Mouse (Mus musculus) midbrain, embryonic 13.5 days (tissue): ENCODE results near the gene Agrp. TPM values are rescaled to one million over a fixed set of nuclear protein-coding genes. Genes with fewer than 3 reads are reported as not detected.
A peak's percentile ranks its signal among the peaks of the same experiment; 100 is the strongest.

Experiments
- ATAC-seq: fragments of 200-750 bp; cut with Nextera tagmentation; 2 replicates; pipeline ENCODE4 v1.8.0; 2017; ENCODE audit warnings: mild to moderate bottlenecking, moderate TSS enrichment, moderate library complexity
- H3K27ac ChIP-seq: fragments of 300-500 bp; sonication (generic); 2 replicates; pipeline ENCODE4 v1.5.1; 2015; ENCODE audit warnings: inconsistent platforms, mild to moderate bottlenecking, moderate library complexity
- H3K27me3 ChIP-seq: fragments of 300-500 bp; sonication (generic); 2 replicates; pipeline ENCODE4 v1.6.1; 2015; ENCODE audit warnings: mild to moderate bottlenecking, inconsistent platforms
- H3K36me3 ChIP-seq: fragments of 300-500 bp; sonication (generic); 2 replicates; pipeline ENCODE4 v1.6.1; 2015; ENCODE audit warnings: mild to moderate bottlenecking, inconsistent platforms
- H3K4me1 ChIP-seq: fragments of 300-500 bp; sonication (generic); replicated peaks from 2 replicates; pipeline ENCODE4 v1.6.1; 2015; ENCODE audit warnings: inconsistent platforms
- H3K4me2 ChIP-seq: fragments of 300-500 bp; sonication (generic); replicated peaks from 2 replicates; pipeline ENCODE4 v1.6.1; 2015; ENCODE audit warnings: moderate library complexity, mild to moderate bottlenecking, inconsistent platforms
- H3K4me3 ChIP-seq: fragments of 300-500 bp; sonication (generic); replicated peaks from 2 replicates; pipeline ENCODE4 v1.5.1; 2015; ENCODE audit warnings: mild to moderate bottlenecking, inconsistent platforms
- H3K9ac ChIP-seq: fragments of 300-500 bp; sonication (generic); replicated peaks from 2 replicates; pipeline ENCODE4 v1.6.1; 2015; ENCODE audit warnings: mild to moderate bottlenecking, inconsistent platforms
- H3K9me3 ChIP-seq: fragments of 300-500 bp; sonication (generic); 2 replicates; pipeline ENCODE4 v1.6.1; 2016; ENCODE audit warnings: mild to moderate bottlenecking, inconsistent platforms
- WGBS: fragments of 180-500 bp; shearing (Covaris S2); methylation state at CpG from one replicate; pipeline ENCODE4 v1.1.7; 2015; 5-methylcytosine and 5-hydroxymethylcytosine counted together
- polyA plus RNA-seq: library from polyadenylated mRNA; unstranded; fragments of >200 nt; fragmentation: Nextera tagmentation; extraction: Ambion mirVana; gene quantifications from 2 replicates; pipeline ENCODE4 v1.2.1, GENCODE M21; 2015

Gene Agrp
- polyA plus RNA-seq, 1 experiment from 2014 or later, result 1.1 TPM

DNA sequence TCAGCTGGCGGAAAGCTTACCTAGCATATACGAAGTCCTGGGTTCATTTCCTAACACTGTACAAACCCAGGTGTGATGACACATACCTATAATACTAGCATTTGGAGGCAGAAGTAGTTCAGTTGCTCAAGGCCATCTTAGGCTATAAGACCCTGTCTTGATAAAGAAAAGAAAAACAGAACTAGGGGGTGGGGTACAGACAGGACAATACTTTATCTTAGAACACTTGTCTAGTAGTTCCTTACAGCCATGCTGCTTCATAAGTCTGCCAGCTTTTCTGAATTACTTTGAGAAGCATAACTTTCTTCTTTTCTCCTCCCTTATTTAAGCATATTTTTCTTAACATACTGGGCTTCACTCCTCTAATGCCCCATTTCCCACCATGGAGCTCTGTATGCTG is 94.4 kb downstream of the Agrp start:
- Histone ChIP-seq H3K36me3 (peaks cover 31% of the 10 kb centered on the region), H3K27me3 (no peaks in the 10 kb centered on the region), H3K27ac (no peak overlapping the region), H3K9me3 (no peaks in the 10 kb centered on the region), H3K4me1 (peaks cover 16% of the 10 kb centered on the region; the same call in 1 of the 2 replicates), H3K4me3 (no peak overlapping the region), H3K4me2 (no peak overlapping the region), H3K9ac (no peak overlapping the region)
- ATAC-seq, result no peak
- WGBS, result 95% methylated on average over 2 of the region's 2 CpGs

DNA sequence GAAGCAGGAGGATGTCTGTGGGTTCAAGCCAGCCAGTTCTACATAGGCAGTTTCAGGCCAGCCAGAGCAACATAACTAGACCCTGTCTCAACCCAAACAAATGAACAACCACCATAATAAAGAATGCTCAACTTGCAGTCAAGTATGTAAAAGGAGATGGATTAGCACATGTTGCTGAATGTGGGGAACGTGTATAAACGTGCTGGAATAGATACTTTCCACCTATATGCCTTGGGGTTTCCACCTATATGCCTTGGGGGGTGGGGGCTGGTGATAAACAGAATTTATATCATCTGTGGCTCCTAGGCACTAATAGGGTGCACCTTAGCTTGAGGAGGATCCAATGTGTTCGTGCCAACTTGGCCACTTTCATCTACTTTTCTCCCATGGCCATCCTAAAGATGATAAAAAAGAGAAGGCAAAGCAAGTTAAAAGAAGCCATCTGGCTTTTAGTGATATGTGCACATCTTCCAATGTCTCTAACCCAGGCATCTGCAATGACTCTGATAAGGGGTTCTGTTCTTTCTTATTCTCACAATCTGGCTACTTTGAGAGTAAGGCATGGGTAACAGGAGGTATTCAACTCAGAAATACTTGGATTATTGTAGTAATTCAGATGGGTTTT is 95.0 kb downstream of the Agrp start:
- no peak for ATAC-seq
- H3K9ac ChIP-seq, result no peak overlapping the region
- peaks cover 16% of the 10 kb centered on the region; the same call in 1 of the 2 replicates for H3K4me1 ChIP-seq
- H3K4me3 ChIP-seq, result no peak overlapping the region
- WGBS, result 86% methylated on average over 3 of the region's 3 CpGs
- H3K27me3 ChIP-seq, result no peaks in the 10 kb centered on the region
- H3K27ac ChIP-seq, result no peak overlapping the region
- H3K36me3 ChIP-seq, result peaks cover 37% of the 10 kb centered on the region
- no peaks in the 10 kb centered on the region for H3K9me3 ChIP-seq
- no peak overlapping the region for H3K4me2 ChIP-seq

DNA sequence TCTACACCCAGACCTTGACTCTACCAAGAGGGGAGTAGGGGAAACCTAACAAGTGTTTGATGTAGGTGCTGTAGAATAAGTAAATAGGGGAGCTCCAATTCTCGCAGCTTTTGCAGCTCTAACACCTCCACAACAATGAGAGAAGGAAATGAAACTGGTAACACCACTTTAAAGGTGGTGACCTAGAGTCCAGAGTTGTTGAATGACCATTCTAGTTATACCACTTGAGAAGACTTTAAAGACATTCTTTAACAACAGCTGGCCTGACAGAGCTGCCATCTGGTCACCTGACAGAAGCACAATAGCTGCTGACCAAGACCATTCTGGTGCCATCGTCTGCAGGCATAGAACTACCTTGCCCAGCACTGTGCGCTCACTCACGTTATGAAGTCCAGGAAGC is 98.3 kb downstream of the Agrp start:
- Histone ChIP-seq H3K9ac (no peak overlapping the region), H3K4me1 (0 out of 2 replicates have a peak, but pooled peaks cover under 1% of the 10 kb centered on the region), H3K4me3 (no peak overlapping the region), H3K9me3 (no peaks in the 10 kb centered on the region), H3K27me3 (no peaks in the 10 kb centered on the region), H3K36me3 (peaks cover 62% of the 10 kb centered on the region), H3K4me2 (no peak overlapping the region), H3K27ac (no peak overlapping the region)
- WGBS, result 90% methylated on average over 4 of the region's 4 CpGs
- ATAC-seq, result no peak

DNA sequence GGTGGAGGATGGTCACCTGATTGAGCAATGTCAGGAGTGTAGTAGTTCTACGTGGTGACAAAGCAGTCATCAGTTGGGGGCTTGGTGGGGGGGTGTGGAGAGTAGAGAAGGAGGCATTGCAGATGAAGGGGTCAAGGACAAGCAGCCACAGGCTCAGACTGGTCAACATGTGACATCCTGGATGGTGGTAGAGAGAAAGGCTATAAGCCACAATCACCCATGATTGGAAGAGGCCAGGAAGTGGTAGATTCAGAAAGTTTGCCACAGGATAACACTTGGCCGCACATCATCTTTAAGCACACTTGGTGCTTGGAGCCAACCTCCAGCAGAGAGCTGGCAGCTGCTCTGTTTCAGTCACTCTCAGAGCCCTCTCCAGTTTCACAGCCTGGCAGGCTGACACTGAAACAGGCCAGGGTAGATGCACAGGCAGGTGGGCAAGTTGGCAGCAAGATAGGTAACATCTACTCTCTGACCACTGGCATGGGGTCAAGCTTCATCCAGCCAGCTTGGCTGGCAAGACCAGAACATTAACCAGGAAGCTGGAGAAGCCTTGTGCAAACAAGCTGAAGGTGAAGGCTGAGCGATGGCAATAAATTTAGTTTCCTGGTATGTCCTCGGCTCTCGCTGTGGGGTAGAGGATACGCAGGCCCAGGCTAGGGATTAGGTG is 100.0 kb downstream of the Agrp start:
- ATAC-seq, result no peak
- 94% methylated on average over 6 of the region's 6 CpGs for WGBS
- no peak overlapping the region for H3K4me2 ChIP-seq
- peaks cover 8% of the 10 kb centered on the region for H3K4me1 ChIP-seq
- H3K27me3 ChIP-seq, result no peaks in the 10 kb centered on the region
- no peak overlapping the region for H3K9ac ChIP-seq
- no peak overlapping the region for H3K4me3 ChIP-seq
- H3K27ac ChIP-seq, result no peak overlapping the region
- H3K36me3 ChIP-seq, result peaks cover 62% of the 10 kb centered on the region
- no peaks in the 10 kb centered on the region for H3K9me3 ChIP-seq

DNA sequence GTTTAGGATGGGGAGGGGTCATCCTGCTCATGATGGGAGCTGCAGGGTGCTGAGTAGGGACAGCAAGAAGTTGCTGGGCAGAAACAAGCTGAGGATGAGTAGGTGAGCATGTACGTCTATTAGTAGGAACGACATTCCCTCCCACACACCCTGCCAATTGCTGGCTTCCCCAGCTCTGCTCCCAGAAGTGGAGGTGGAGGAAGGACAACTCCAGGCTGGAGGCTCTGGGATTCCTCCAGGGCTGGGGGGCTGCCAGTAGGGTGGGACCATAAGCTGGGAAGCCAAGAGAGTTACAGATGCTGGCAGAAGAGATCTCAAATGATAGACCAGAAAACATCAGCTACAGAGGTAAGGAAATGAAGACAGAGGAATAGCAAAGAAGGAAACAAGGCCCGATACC is 100.6 kb downstream of the Agrp start:
- H3K27me3 ChIP-seq, result no peaks in the 10 kb centered on the region
- H3K4me1 ChIP-seq, result peaks cover 8% of the 10 kb centered on the region
- 94% methylated on average over 3 of the region's 3 CpGs for WGBS
- no peak overlapping the region for H3K4me2 ChIP-seq
- no peaks in the 10 kb centered on the region for H3K9me3 ChIP-seq
- no peak overlapping the region for H3K27ac ChIP-seq
- no peak overlapping the region for H3K9ac ChIP-seq
- no peak overlapping the region for H3K4me3 ChIP-seq
- H3K36me3 ChIP-seq, result peaks cover 56% of the 10 kb centered on the region
- ATAC-seq, result no peak

DNA sequence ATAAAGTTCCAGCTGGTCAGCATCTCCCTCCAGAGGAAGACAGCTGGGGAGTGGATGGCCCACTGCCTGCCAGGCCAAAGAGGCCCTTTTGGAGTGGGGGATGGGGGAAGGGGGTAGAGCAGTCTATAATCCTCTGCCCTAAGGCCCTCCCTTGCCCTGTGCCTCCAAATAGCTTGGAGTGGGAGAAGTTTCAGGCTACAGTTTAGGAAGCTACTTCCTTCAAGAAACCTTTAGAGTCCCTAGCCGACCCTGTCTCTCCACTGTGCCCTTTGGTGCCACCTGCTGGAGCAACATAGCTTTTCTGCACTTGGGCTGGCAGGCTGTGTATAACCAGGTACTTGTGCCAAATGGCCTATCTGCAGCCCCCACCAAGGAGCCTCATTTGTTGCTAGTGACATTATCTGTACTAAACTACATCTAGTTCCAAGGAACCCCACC is 103.3 kb downstream of the Agrp start:
- Histone ChIP-seq H3K27ac (no peak overlapping the region), H3K4me2 (no peak overlapping the region), H3K4me1 (peaks cover 17% of the 10 kb centered on the region), H3K27me3 (no peaks in the 10 kb centered on the region), H3K9ac (no peak overlapping the region; the same call in 1 of the 2 replicates), H3K36me3 (peaks cover 63% of the 10 kb centered on the region), H3K9me3 (no peaks in the 10 kb centered on the region), H3K4me3 (no peak overlapping the region)
- WGBS, result 0% methylated on average over 1 of the region's 1 CpGs
- peak; percentile 71 for ATAC-seq

DNA sequence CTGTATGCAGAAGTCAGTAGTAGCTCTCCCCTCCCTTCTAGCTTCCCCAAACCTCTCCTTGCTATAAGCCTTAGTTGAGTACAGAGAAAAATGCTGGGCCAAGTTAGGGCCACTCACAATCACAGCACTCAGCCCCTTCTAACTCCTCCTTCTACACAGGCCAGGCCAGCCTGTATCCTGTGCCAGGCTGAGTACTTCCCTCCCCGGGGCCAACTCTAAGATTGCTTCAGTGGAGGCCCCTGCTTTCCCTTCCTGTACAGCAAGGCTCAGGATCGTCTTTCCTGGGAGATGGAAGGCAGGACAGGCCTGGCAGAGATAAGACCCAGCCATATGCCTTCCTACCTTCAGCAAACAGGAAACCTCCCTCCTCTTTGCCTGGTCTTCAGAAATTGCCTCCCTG is 103.8 kb downstream of the Agrp start:
- peak; percentile 51; the same call in 1 of the 2 replicates for ATAC-seq
- H3K36me3 ChIP-seq, result peaks cover 63% of the 10 kb centered on the region

DNA sequence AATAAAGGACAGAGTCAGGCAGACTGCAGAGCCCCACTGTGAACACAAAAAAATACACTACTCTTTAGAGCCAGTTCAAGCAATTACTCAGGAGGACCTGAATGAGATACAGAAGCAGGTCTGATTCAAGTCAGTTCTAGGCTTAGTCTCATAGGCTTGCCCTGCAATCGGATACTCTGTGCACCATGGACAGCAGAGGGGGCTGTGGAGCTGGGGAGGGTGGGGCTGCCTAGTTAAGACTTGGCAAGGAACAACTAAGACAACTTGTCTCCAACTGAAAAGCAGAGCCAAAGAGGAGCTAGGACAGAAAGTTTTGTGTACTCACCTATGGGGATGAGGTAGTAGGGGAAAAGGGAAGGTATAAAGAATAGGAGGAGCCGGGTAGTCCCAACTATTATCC is 105.4 kb downstream of the Agrp start:
- Histone ChIP-seq H3K4me3 (no peak overlapping the region), H3K27ac (no peak overlapping the region), H3K9me3 (no peaks in the 10 kb centered on the region), H3K36me3 (peaks cover 59% of the 10 kb centered on the region), H3K4me1 (peaks cover 17% of the 10 kb centered on the region), H3K27me3 (no peaks in the 10 kb centered on the region), H3K4me2 (no peak overlapping the region), H3K9ac (no peak overlapping the region)
- no peak for ATAC-seq
- WGBS, result 65% methylated on average over 2 of the region's 2 CpGs

More for the DNA sequence above, 103.8 kb downstream of the Agrp start:
- Histone ChIP-seq H3K9ac (no peak overlapping the region; the same call in 1 of the 2 replicates), H3K4me3 (no peak overlapping the region), H3K27me3 (no peaks in the 10 kb centered on the region), H3K27ac (0 out of 2 replicates have a peak overlapping the region, but pooled peaks have one; percentile 27), H3K4me2 (no peak overlapping the region), H3K4me1 (peaks cover 17% of the 10 kb centered on the region), H3K9me3 (no peaks in the 10 kb centered on the region)
- WGBS, result 36% methylated on average over 2 of the region's 2 CpGs

DNA sequence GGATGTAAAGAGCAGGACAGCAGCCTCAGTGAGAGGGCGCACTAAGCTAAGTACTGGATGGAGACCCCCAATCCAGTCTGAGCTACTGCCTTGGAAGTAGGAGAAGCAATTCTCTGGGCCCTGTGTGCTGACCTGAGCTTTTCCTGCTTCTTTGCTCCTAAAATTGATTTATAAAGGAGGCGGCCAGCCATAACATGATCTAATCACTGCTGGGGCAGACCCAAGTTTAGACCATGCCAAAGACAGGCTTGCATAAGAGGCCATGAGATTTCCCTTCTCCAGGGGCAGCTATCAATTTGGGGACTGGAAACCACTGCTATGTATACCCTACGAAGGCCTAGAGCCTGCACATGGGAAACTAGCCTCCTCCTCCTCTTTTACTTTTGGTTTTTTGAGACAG is 107.9 kb downstream of the Agrp start:
- 79% methylated on average over 3 of the region's 3 CpGs for WGBS
- H3K27me3 ChIP-seq, result no peaks in the 10 kb centered on the region
- peaks cover 17% of the 10 kb centered on the region for H3K4me1 ChIP-seq
- peaks cover 53% of the 10 kb centered on the region for H3K36me3 ChIP-seq
- no peak for ATAC-seq
- no peak overlapping the region for H3K9ac ChIP-seq
- no peak overlapping the region for H3K27ac ChIP-seq
- no peak overlapping the region for H3K4me2 ChIP-seq
- no peak overlapping the region for H3K4me3 ChIP-seq
- H3K9me3 ChIP-seq, result no peaks in the 10 kb centered on the region

DNA sequence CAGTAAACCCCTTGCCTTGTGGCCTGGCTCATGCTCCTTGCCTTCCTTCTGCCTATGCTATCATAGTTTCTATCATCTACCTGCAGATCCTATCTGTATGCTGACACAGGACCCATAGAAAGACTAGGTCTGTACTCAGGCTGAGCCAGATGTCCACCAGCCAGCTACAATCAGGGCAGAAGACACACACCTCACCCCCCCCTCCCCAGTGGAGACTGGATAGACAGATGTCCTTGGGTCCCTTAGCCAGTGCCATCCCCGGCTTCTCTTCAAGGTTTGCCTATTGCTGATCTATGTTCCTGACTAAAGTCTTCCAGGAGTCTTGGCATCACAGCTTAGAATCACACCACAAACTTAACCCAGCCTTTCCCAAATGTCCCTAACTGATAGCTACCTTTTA is 109.0 kb downstream of the Agrp start:
- Histone ChIP-seq H3K9me3 (no peaks in the 10 kb centered on the region), H3K9ac (no peak overlapping the region), H3K27ac (no peak overlapping the region), H3K27me3 (no peaks in the 10 kb centered on the region), H3K4me3 (no peak overlapping the region), H3K4me1 (peaks cover 11% of the 10 kb centered on the region), H3K36me3 (peaks cover 61% of the 10 kb centered on the region), H3K4me2 (no peak overlapping the region)
- 97% methylated on average over 1 of the region's 1 CpGs for WGBS
- ATAC-seq, result no peak

DNA sequence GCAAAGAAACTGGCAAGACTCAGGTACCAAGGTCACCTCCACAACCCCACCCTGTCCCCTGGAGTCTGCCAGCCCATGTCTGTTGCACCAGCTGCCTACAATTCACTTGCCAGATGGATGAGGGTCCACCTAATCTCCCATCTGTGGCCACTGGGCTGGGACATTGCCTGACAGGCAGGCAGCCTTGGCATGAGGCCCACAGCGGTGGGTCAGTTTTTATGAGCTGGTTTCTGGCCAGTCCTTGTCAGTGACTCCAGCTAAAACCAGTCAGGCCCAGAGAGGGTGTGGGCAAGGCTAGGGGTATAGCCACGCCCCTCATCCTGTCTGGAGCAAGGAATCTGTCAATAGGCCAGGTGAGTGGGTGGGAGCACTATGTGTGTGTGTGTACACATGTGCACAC is 110.1 kb downstream of the Agrp start:
- H3K36me3 ChIP-seq, result peaks cover 72% of the 10 kb centered on the region
- H3K9ac ChIP-seq, result no peak overlapping the region
- no peak overlapping the region for H3K4me3 ChIP-seq
- no peak overlapping the region for H3K4me2 ChIP-seq
- WGBS, result 87% methylated on average over 2 of the region's 2 CpGs
- H3K4me1 ChIP-seq, result 0 out of 2 replicates have a peak, but pooled peaks cover 14% of the 10 kb centered on the region
- H3K9me3 ChIP-seq, result no peaks in the 10 kb centered on the region
- no peaks in the 10 kb centered on the region for H3K27me3 ChIP-seq
- ATAC-seq, result no peak
- H3K27ac ChIP-seq, result no peak overlapping the region

DNA sequence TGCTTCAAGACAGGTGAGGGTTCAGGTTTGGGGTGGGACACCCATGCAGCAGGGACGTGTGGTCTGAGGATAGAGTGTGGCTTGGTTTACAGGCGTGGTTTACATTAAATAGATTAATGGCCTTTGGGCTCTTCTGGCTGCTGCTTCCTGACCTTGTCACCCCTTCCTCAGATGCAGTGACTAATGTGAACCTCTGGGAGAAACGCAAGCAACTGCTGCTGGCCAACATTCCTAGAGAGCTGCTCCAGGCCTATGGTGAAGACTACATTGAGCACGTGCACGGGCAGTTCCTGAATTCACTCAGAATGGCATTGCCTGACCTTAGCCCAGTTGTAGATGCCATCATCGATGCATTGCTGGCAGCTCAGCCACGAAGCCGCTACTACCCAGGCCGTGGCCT is 114.3 kb downstream of the Agrp start:
- Histone ChIP-seq H3K4me1 (peaks cover 45% of the 10 kb centered on the region), H3K27ac (no peak overlapping the region), H3K36me3 (peaks cover 46% of the 10 kb centered on the region), H3K27me3 (peaks cover 2% of the 10 kb centered on the region), H3K9me3 (no peaks in the 10 kb centered on the region), H3K4me3 (no peak overlapping the region), H3K9ac (no peak overlapping the region), H3K4me2 (no peak overlapping the region)
- ATAC-seq, result no peak
- 86% methylated on average over 9 of the region's 9 CpGs for WGBS
